Mouse (Mus musculus): ENCODE measurements around the gene Tmem199. TPM values are rescaled to one million over a fixed set of nuclear protein-coding genes. Genes with fewer than 3 reads are reported as not detected.
A peak's percentile ranks its signal among the peaks of the same experiment; 100 is the strongest.

Tmem199 gene
- total RNA-seq (2014; rRNA removed) (46.2 and 48.2 TPM in 2 replicates), polyA plus RNA-seq (2015; fragmentation: Nextera tagmentation; extraction: Ambion mirVana) (92.4 and 96.0 TPM in 2 replicates)

GRCm38 (mm10) chr11:78512025-78512957, at the start of gene Tmem199, which contains the start of gene Poldip2:
Gene Tmem199, minus strand, starts transcription at chr11:78512172.
Gene Poldip2, plus strand, starts transcription at chr11:78512193.
- under 1% methylated on average over 59 of the region's 67 CpGs for WGBS
- peak within 1 kb of the TSS; percentile 83 for H3K4me3 ChIP-seq (ENCODE audit: low read depth, low read length)
- peaks cover 6% of the 10 kb centered on the region; the same call in 1 of the 2 replicates for H3K4me1 ChIP-seq (ENCODE audit: insufficient read depth, low read length)
- ATAC-seq (ENCODE audit: low FRiP score), result peak; percentile 96
- peaks cover 22% of the 10 kb centered on the region for H3K36me3 ChIP-seq (ENCODE audit: insufficient read depth, low read length)
- H3K27me3 ChIP-seq (ENCODE audit: insufficient read depth, low read length), result no peaks in the 10 kb centered on the region
- H3K4me2 ChIP-seq (ENCODE audit: low read depth, low read length, poor library complexity, severe bottlenecking), result peak within 1 kb of the TSS; percentile 92
- 0 out of 2 replicates have a peak, but pooled peaks have one; percentile 1 for TF ChIP-seq CTCF (IDR thresholded peaks at IDR 0.05)
- DNase-seq (ENCODE audit: low spot score), result peak; percentile 96
- peak within 1 kb of the TSS; percentile 88 for H3K27ac ChIP-seq (ENCODE audit: low read depth, low read length)
- peak within 1 kb of the TSS; percentile 89 for H3K9ac ChIP-seq (replicated peaks; ENCODE audit: low read length, poor library complexity, severe bottlenecking)
- H3K9me3 ChIP-seq (ENCODE audit: low read length), result no peaks in the 10 kb centered on the region

- H3K9me3 ChIP-seq (ENCODE audit: low read length), result no peaks in the 10 kb centered on the region
- DNase-seq (ENCODE audit: low spot score) (peak; percentile 93), ATAC-seq (ENCODE audit: low FRiP score) (0 out of 2 replicates have a peak, but pooled peaks have one; percentile 60)
- H3K36me3 ChIP-seq (ENCODE audit: insufficient read depth, low read length), result no peaks in the 10 kb centered on the region
- H3K4me1 ChIP-seq (ENCODE audit: insufficient read depth, low read length), result no peaks in the 10 kb centered on the region
- WGBS, result 14% methylated on average over 4 of the region's 4 CpGs
- no peak overlapping the region for H3K27ac ChIP-seq (ENCODE audit: low read depth, low read length)
- no peak overlapping the region for H3K4me2 ChIP-seq (ENCODE audit: low read depth, low read length, poor library complexity, severe bottlenecking)
- H3K9ac ChIP-seq (replicated peaks; ENCODE audit: low read length, poor library complexity, severe bottlenecking), result no peak overlapping the region
- peak; percentile 95 for TF ChIP-seq CTCF (IDR thresholded peaks at IDR 0.05)
- no peaks in the 10 kb centered on the region for H3K27me3 ChIP-seq (ENCODE audit: insufficient read depth, low read length)
- no peak overlapping the region for H3K4me3 ChIP-seq (ENCODE audit: low read depth, low read length)
These were observed 48.5 kb upstream of the Tmem199 start for GRCm38 (mm10) chr11:78560447-78560846.

GRCm38 (mm10) chr11:78557241-78557640, 45.3 kb upstream of the Tmem199 start:
- 57% methylated on average over 8 of the region's 8 CpGs for WGBS
- Histone ChIP-seq H3K9me3 (ENCODE audit: low read length) (no peaks in the 10 kb centered on the region), H3K27ac (ENCODE audit: low read depth, low read length) (no peak overlapping the region), H3K9ac (replicated peaks; ENCODE audit: low read length, poor library complexity, severe bottlenecking) (no peak overlapping the region), H3K36me3 (ENCODE audit: insufficient read depth, low read length) (no peaks in the 10 kb centered on the region), H3K4me2 (ENCODE audit: low read depth, low read length, poor library complexity, severe bottlenecking) (no peak overlapping the region), H3K4me3 (ENCODE audit: low read depth, low read length) (no peak overlapping the region), H3K27me3 (ENCODE audit: insufficient read depth, low read length) (no peaks in the 10 kb centered on the region), H3K4me1 (ENCODE audit: insufficient read depth, low read length) (no peaks in the 10 kb centered on the region)
- ATAC-seq (ENCODE audit: low FRiP score) (no peak), DNase-seq (ENCODE audit: low spot score) (no peak)
- peak; percentile 48 for TF ChIP-seq CTCF (IDR thresholded peaks at IDR 0.05)

- WGBS, result 90% methylated on average over 4 of the region's 4 CpGs
- no peak for TF ChIP-seq CTCF (IDR thresholded peaks at IDR 0.05)
- ATAC-seq (ENCODE audit: low FRiP score), result no peak
- H3K27ac ChIP-seq (ENCODE audit: low read depth, low read length), result no peak overlapping the region
- no peak overlapping the region for H3K4me3 ChIP-seq (ENCODE audit: low read depth, low read length)
- H3K4me1 ChIP-seq (ENCODE audit: insufficient read depth, low read length), result no peaks in the 10 kb centered on the region
- no peaks in the 10 kb centered on the region for H3K27me3 ChIP-seq (ENCODE audit: insufficient read depth, low read length)
- no peak overlapping the region for H3K9ac ChIP-seq (replicated peaks; ENCODE audit: low read length, poor library complexity, severe bottlenecking)
- H3K36me3 ChIP-seq (ENCODE audit: insufficient read depth, low read length), result no peaks in the 10 kb centered on the region
- H3K9me3 ChIP-seq (ENCODE audit: low read length), result no peaks in the 10 kb centered on the region
- no peak for DNase-seq (ENCODE audit: low spot score)
- H3K4me2 ChIP-seq (ENCODE audit: low read depth, low read length, poor library complexity, severe bottlenecking), result no peak overlapping the region
These were observed 44.1 kb upstream of the Tmem199 start for GRCm38 (mm10) chr11:78556070-78556469.

GRCm38 (mm10) chr11:78555623-78556022, 43.7 kb upstream of the Tmem199 start:
- no peak for ATAC-seq (ENCODE audit: low FRiP score)
- no peak for DNase-seq (ENCODE audit: low spot score)
- no peaks in the 10 kb centered on the region for H3K9me3 ChIP-seq (ENCODE audit: low read length)
- H3K36me3 ChIP-seq (ENCODE audit: insufficient read depth, low read length), result no peaks in the 10 kb centered on the region
- H3K4me2 ChIP-seq (ENCODE audit: low read depth, low read length, poor library complexity, severe bottlenecking), result no peak overlapping the region
- no peaks in the 10 kb centered on the region for H3K4me1 ChIP-seq (ENCODE audit: insufficient read depth, low read length)
- no peaks in the 10 kb centered on the region for H3K27me3 ChIP-seq (ENCODE audit: insufficient read depth, low read length)
- no peak overlapping the region for H3K4me3 ChIP-seq (ENCODE audit: low read depth, low read length)
- TF ChIP-seq CTCF (IDR thresholded peaks at IDR 0.05), result no peak
- no peak overlapping the region for H3K9ac ChIP-seq (replicated peaks; ENCODE audit: low read length, poor library complexity, severe bottlenecking)
- H3K27ac ChIP-seq (ENCODE audit: low read depth, low read length), result no peak overlapping the region
- WGBS, result 75% methylated on average over 3 of the region's 3 CpGs

- H3K4me2 ChIP-seq (ENCODE audit: low read depth, low read length, poor library complexity, severe bottlenecking), result peak overlapping the region; percentile 63
- peak; percentile 60; the same call in 1 of the 2 replicates for ATAC-seq (ENCODE audit: low FRiP score)
- no peaks in the 10 kb centered on the region; the same call in 1 of the 2 replicates for H3K4me1 ChIP-seq (ENCODE audit: insufficient read depth, low read length)
- DNase-seq (ENCODE audit: low spot score), result no peak
- H3K9me3 ChIP-seq (ENCODE audit: low read length), result no peaks in the 10 kb centered on the region
- TF ChIP-seq CTCF (IDR thresholded peaks at IDR 0.05), result no peak
- H3K9ac ChIP-seq (replicated peaks; ENCODE audit: low read length, poor library complexity, severe bottlenecking), result peak overlapping the region; percentile 40; the same call in 1 of the 2 replicates
- peak overlapping the region; percentile 62 for H3K27ac ChIP-seq (ENCODE audit: low read depth, low read length)
- H3K4me3 ChIP-seq (ENCODE audit: low read depth, low read length), result peak overlapping the region; percentile 58
- H3K36me3 ChIP-seq (ENCODE audit: insufficient read depth, low read length), result no peaks in the 10 kb centered on the region
- 32% methylated on average over 6 of the region's 6 CpGs for WGBS
- H3K27me3 ChIP-seq (ENCODE audit: insufficient read depth, low read length), result no peaks in the 10 kb centered on the region
These were observed 39.1 kb upstream of the Tmem199 start for GRCm38 (mm10) chr11:78551059-78551398.
